Mouse (Mus musculus) liver, adult 2 months (tissue): ENCODE results near the gene Stkld1.
A peak's percentile ranks its signal among the peaks of the same experiment; 100 is the strongest.

ENCODE experiments used
- CTCF ChIP-seq: fragments of 200-500 bp; IDR thresholded peaks from 2 replicates; pipeline ENCODE4 v1.5.1; 2011; ENCODE audit warnings: low read depth, low read length, control low read depth
- POLR2A ChIP-seq: fragments of 200-500 bp; IDR thresholded peaks from 2 replicates; pipeline ENCODE4 v1.6.1; 2011; ENCODE audit warnings: low read length, control low read depth; ENCODE audit not compliant: insufficient read depth; ENCODE audit errors: extremely low read depth

GRCm38 (mm10) chr2:26910124-26910993 lies 23.5 kb upstream of the Stkld1 start, which contains the start of the genes Med22 and Rpl7a:
- TF ChIP-seq POLR2A (peak; percentile 83), CTCF (no peak)
